Mouse (Mus musculus) heart, postnatal 4 days (tissue): ENCODE results near the gene a. TPM values are rescaled to one million over a fixed set of nuclear protein-coding genes. Genes with fewer than 3 reads are reported as not detected.
"Not testable (repeated sequence)": the region's sequence is repeated elsewhere in the genome, so short reads cannot be mapped to it uniquely, and the experiment has no call there.

Source experiments
- DNase-seq: peaks from one replicate; pipeline ENCODE4 v3.0.0; 2021
- total RNA-seq, 2 experiments: library from RNA; stranded (reverse); gene quantifications; 2 replicates each; pipeline ENCODE4 v1.2.3; 2021

a gene
- total RNA-seq, 2 experiments from 2014 or later = not detected

DNA sequence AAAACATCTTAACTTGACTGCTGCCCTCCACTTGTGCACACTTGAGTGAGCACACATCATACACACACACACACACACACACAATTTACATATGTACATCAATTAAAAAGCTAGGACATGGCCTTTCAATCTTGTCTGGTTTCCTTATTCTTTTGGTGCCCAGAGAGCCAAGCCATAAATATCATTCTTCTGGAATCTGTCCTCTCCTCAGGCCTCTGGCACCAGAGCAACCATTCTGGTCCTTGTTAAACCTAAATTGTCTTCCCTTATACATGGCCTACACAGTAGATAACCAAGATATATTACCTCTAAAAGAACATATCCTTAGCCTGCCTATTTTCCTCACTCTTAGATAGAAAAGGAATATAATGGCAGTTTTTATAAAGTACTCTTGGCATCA lies 56.9 kb downstream of the a start:
- DNase-seq = no peak

DNA sequence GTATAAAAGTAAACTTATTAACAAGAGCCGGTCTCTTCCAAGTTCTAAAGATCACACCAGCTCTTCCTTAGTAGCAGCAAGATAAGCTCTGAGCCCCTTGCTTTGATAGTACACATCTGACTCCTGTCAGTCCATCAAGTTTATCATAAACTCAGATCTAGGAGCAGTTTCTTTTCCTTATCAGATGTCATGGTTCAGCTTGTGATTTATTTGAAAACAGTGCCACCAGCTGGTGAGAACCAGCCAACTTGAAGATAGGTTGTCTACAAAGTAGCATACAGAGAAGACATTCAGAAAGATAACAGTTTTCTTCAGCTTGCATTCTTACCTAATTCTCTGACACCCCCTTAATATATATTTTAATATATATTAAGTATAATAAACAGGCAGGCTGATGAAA lies 64.2 kb downstream of the a start:
- DNase-seq = peak; percentile 39

DNA sequence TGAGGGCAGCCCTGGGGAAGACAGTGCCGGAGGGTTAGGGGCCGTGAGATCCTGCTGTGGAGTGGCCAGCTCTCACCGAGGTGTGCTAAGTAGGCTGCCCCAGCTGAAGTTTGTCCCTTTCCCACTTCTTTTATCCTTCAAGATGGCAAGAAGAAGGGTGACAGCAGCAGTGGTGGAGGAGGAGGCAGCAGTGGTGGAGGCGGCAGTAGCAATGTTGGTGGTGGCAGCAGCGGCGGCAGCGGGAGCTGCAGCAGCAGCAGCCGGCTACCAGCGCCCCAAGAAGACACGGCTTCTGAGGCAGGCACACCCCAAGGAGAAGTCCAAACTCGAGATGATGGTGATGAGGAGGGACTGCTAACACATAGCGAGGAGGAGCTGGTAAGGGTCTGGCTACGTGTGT lies 72.5 kb downstream of the a start:
- DNase-seq = no peak

DNA sequence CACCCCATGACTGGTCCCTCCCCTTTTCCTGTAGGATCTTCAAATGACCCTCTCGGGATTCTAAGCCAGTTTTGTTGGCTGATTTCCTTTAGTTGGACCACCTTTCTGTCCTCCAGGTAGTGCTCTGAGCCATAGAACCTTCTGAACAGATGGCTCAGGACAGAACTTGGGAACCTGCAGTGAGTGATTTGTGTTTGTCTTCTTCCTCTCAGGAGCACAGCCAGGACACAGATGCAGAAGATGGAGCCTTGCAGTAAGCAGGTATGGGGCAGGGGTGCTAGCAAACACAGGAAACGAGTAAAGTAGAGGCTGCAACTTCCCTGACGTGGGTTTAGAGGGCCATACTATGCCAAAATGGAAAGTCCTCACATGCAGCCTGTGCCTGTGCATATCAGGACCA lies 74.5 kb downstream of the a start:
- no peak for DNase-seq

DNA sequence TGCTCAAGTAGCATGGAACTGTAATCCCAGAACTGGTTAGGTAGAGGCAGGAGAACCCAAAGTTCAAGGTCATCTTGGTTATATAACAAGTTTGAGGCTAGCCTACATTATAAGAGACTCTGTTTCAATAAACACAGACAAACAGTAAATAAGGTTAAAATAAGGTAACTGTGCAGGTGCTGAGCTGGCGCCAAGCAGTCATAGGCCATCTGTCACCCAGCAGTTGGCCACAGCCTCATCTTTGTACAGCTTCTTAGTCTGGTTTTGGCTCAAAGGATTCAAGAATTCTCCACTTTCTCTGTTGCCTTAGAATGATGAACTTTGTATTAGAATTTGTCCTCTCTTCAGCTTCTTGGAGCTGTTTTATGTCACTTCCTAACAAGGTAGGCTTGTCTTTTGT lies 76.9 kb downstream of the a start:
- no peak for DNase-seq

DNA sequence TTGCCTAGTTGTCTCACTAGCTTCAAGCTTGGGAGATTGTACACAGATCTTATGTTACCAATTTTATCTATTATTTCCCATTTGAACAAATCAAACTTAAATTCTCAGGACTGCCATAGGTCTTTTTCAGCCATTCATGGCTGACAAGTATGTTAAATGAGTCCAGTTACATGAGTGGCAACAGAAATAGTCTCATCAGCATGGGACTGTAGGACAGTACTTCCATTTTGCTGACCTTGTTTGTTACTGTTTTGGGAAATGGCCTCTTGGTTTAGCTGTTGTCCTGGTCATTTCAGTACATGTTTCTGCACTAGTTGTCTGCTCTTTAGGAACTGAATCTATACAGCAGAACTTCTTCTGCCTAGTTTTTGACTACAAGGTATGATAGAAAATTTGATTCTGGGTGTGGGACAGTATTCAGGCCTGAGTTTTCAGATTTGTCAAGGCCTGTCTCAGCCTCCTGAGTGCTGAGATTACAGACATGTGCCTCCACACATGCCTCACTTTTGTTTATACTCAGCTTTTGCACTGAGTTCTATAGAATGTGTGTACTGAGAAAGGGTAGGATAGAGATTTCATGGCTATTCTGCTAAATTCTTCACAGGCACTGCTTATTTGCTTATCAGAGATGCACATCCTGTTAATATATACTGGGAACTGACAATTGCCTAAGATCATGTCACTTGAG lies 78.9 kb downstream of the a start:
- no peak for DNase-seq

DNA sequence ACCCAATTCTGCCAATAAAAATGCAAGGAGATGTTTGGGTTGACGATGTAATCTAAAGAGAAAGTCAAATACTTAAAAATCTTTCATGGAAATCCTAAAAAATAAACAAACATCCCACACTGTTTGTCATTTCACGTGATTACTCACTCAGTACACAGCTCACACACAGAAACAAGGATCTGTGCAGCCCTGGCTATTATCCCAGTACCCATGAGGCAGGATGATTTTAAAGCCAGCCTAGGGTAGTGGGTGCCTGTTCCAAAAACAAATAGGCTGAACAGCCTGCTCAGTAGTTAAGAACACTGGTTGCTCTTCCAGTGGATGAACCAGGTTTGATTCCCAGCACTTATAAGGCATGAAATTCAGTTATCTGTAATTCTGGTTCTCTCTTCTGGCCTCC lies 85.4 kb downstream of the a start:
- DNase-seq = no peak

DNA sequence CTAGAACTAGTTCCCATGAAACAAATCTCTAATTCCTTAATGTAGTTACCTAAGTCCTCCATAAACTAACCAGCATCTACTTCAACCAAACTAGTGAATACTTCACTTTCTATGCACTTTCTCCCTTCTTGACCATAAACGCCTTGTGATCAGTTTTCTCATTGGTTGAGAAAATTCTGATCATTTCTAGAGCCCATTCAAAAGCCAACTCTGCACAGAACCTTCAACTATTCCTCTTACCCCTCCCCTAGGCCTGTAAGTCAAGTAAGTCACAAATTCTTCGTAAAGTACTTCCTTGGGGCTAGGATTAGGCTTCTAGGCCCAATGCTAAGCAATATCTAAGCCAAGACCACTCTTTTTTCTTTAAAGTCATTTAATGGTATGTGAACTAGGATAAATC lies 100.4 kb downstream of the a start:
- DNase-seq = no peak

DNA sequence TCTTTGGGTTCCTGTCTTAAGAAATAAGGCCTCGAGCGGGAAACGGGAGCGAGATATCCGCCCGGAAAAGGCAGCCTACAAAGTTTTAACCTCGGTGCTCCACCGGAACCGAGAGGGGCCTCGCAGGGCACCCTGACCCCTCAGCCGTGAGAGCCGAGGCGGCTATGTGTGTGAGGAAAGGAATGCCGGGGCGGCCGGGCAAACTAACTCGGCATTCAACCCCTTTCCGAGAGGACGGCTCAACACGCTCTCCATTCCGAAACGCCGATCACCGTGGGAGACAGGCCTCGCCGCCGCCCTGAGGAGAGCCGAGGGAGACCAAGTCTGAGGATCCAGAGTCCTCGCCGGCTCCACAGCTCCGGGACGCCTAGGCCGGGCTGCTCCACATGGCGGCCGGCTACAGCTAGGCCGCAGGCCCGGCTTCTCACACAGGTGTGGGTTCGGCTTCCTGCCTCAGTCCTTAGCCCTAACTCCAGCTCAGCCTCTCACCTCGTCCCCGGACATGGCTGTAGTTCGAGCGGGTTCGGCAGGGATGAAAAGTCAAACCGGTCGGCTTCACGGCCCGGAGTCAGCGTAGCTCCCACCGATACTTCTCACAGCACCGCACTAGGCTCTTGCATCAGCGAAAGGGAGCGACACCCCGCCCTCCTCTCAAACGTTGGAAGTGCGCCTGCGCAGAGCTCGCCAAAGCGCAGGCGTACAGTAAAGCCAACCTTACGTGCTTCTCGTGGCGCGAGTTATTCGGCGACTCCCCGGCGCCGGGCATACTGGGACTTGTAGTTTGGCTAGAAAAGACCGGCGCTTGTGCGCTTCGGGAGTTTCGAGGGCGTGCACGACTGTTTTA lies 101.2 kb downstream of the a start, which contains the start of gene Eif2s2:
Gene Eif2s2, minus strand, starts transcription at position 735 of the 844 bp plus-strand sequence.
- DNase-seq = peak; percentile 96

DNA sequence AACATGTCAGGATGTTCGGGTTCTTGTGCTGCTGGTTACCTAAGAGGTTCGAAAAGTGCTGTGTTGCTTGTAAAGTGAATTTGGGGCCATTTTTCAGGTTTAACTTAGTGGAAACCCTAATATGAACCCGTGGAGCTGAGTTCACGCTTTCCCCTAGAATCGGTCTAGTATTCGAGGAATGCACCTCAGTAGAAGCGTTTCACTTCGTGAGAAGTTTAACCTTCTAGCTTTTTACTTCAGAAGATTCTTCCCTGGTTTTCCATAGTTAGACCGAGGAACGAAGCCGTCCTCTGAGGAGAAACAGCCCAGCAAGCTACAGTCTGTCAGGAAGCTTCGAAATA lies 101.8 kb downstream of the a start:
- DNase-seq = no peak

DNA sequence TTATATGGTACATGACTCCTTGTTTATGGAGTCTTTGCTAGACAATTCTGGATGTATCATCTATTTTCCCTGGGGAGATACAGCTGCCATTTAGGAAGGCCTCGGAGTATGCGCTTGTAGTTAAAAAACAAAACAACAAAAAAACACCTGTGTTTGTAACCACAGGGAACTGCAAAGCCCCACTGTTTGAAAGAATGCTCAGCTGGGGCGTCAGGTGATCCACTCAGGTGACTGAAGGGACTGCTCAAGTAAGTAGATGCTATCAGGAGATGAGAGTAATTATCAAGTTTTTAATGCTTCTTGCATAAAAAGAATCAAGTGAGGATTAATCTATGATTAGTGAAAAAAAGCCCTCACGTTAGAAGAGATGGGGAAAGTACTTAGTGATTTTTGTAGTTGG lies 102.3 kb downstream of the a start:
- DNase-seq = no peak

DNA sequence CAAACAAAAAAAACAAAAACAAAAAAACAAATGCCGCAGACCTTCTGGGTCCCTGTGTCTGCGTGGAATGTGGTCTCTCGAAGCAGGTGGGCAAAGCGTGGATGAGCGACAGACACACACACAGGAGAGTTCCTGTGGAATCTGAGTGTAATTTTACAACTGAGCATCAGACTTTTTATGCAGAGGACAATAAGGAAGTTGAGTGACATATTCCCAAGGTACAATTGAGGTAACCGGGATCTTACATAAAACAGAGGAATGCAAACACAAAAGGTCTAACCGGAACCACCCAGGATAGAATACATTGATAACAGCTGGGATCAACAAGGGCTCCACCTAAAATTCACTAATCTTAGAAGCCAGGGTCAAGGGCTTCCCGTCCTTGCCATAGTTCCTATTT lies 107.8 kb downstream of the a start:
- not testable (repeated sequence) for DNase-seq

DNA sequence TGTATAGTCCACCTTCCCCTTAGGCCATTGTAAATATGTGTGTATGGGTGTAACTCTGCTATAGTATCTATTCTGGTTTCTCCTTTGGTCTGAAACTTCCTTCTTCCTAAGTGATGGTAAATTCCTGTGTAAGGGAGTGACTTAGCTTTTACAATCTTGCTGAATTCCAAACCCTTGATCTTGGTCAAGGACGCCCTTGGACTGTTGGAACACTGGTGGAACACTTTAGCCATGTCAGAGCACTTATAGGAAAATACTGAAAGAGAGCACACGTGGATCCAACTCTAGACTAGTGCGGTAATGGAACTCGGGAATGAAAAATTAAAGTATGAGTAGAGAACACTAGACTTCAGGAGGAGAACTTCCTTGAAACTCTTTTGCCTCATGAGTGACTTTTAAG lies 108.2 kb downstream of the a start:
- not testable (repeated sequence) for DNase-seq

DNA sequence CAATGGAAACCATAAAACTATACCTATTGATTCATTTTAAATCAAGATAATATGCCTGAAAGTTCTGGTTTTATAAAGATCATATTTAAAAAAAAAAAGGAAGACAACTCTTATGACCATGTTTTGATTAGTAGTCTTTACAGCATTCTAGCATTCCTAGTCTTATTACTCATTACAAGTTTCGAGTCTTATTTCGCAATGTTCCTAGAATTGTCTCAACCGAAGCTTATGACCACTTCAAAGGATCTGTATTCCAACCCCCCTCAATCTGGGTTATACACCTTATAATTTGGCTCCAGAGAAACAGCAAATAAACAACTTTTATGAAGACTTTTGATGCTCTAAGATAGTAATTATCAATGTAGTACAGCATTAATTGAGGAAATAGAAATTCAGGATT lies 110.9 kb downstream of the a start:
- DNase-seq = no peak

DNA sequence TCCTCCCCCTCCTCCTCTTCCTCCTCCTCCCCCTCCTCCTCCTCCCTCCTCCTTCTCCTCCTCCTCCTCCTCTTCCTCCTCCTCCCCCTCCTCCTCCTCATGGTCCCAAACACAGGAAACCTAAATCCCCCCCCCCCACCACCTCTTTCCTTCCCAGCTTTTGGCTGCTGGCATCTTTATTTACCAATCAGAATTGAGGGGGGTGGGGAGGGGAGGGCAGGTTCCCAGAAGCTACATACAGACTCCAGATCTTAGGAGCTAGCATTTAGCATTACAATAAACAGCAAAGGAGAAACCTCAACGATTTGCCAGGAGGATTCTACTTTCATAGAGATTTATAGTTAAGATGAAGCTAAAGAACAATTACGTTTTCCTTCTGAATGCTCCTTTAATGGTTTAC lies 114.6 kb downstream of the a start:
- DNase-seq = no peak

DNA sequence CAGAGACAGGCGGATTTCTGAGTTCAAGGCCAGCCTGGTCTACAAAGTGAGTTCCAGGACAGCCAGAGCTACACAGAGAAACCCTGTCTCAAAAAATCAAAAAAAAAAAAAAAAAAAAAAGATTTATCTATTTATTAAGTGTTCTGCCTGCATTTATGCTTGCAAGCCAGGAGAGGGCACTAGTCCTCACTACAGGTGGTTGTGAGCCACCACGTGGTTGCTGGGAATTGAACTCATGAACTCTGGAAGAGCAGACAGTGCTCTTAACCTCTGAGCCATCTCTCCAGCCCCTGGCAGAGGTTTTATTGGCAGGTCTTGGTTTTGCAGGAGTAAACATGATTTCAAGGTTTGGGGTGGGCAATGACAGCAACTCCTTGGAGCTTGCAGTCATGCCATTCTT lies 117.0 kb downstream of the a start:
- not testable (repeated sequence) for DNase-seq

DNA sequence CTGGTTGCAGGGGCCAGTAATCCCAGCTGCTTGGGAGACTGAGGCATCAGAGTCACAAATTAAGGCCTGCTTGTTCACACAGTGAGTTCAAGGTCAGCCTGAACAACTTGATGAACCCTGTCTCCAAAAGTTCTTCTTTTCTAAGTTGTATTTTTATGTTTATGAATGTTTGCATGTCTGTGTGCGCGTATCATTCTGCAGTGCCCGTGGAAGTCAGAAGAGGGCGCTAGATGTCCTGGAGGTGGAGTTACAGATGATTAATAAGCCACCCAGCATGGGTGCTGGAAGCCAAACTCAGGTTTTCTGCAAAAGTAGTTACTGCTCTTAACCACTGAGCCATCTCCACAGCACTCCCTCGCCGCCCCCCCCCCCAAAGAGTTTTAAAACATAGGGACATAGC lies 118.6 kb downstream of the a start:
- no peak for DNase-seq

DNA sequence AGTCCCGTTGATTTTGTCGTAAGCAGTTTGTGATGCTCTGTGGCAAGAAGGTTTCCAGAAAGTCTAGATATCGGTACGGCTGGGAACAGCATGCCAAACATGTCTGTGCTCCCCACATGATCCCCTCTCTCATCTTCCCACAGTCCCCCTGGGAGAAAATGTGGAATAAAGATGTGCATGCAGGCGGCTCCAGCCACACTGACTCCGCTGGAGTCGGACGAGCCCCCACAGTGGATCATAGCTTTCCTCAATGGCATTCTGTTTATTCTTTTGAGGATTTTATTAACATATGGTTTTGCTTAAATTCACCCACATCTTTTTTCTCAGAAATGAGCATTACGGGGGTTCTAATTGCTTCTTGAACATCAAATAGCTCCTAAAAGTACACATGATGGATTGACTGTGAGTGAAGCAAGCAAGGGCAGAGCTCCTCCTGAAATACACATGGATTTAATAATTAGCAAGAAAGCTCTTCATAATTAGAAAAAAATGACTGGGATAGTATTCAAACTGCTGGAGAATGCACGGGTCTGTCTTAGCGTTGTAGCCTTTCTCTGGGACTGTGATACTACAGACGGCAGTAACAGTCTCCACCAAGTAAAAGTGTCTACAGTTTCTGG lies 124.8 kb downstream of the a start:
- no peak for DNase-seq

DNA sequence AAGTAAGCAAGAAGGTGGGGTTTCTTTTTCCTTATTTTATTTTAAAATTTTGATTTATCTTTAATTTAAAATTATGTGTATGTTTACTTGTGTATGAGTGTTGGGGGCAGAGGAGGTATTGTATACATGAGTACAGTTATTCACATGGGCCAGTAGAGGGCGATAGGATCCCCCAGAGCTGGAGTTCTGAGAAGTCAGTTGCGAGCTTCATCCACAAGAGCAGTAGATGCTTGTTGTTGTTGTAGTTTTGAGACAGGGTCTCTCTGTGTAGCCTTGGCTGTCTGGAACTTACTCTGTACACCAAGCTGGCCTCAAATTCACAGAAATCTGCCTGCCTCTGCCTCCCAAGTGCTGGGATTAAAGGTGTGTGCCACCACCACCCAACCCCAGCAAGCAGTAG lies 125.3 kb downstream of the a start:
- DNase-seq = peak; percentile 10

DNA sequence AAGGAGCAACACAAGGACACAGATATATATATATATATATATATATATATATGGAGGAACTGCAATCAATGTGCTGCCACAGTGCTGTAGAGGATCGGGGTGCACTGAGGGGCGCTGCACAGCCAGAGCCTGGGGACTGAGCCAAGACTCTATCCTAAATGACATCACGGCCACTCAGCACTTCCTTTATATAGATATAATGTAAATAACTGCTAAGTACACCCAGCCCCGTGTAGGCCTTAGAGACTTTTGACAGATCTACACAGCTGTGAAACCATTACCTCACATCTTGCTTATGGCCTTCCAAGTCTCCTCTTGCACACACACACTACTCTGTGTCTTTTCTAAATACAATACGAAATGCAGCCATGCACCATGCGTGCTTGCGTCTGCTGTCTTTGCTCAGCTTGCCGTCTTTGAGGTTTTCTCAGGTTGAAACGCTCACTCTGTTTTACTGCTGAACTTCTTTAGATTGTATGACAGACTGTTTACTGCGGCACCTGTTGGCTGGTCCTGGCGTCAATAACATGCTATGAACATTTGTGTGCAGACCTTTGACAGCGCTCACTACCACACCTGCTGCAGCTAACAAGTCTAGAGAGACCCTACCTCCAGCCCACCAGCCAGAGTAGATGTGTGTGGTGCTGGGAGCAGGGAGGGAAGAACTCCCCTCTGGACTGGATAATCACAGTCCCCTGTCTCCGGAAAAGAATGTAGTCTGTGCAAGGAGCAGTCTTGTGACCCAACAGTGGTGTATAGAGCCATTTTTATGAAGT lies 126.9 kb downstream of the a start:
- no peak for DNase-seq

DNA sequence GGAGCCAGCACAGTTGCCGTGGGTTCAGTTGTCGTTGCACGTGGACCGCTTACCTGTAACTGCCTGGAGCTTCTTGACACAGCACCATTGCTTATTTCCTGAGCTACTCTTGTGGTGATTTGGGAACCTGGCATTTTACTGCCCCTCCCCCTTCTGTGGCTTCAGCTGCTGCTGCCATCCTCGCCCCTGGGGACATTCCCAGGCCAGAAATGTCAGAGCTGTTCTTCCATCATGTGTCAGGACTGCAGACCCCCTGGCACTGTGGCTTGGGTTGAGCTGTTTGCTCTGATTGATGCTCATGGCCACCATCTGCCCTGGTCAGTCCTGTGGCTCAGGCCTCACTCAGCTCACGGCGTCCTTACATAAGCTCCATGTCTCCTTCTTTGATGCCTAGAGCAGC lies 129.7 kb downstream of the a start:
- DNase-seq = no peak

DNA sequence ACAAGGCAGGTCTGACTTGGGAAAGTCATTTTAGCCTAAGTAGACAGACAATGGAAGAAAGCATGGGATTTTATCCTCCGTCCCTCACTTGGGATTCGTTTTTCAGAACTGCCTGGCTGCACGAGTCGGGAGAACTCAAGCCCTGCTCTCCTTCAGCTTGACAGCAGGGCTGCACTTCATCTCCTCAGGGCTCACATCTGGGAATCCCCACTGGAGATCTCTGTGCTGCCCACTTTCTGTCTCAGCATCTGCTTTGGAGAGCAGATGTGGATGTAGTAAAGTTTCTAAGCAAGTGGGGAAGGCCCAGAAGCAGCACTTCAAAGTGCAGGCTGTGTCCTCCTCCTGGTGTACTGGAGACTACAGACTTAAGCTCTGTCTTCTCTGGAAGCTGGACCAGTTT lies 130.9 kb downstream of the a start:
- not testable (repeated sequence) for DNase-seq

DNA sequence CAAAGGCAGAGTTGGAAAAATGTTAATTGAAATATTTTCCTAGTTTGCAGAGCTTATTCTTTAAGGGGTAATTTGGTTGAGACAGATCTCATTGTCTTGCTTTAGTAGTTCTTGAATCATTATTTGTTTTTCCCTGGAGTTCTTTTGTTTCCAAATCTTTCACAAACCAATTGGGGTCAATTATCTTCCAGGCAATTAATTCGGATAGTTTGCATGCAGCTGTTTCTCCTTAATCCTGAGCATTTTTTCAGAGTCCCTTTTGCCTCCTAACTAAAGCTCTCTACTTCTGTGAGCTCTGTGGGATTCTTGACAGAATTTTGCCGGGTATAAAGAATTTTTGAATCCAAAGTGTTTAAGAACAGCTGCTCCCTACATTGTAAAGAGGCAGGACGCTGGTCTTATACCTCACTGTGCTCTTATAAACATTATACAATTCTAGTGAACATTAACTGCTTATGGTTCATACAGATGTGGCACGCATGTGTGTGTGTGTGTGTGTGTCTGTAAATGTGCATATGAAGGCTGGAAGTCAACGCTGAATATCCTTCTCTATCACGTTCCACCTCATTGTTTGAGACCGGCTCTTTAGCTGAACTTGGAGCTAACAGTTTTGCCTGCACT lies 134.3 kb downstream of the a start:
- no peak for DNase-seq
